Mouse (Mus musculus) liver, embryonic 11.5 days (tissue): ENCODE measurements at regions not wholly inside any gene's neighbourhood (a gene's known extent, or its start where the extent isn't known, plus 50 kb on each side); places are given as distances from the start of the nearest gene placed in this dataset.

Source experiments
- ATAC-seq: fragments of 200-750 bp; cut with Nextera tagmentation; replicated peaks from 2 replicates; pipeline ENCODE4 v1.8.0; 2017; ENCODE audit warnings: moderate number of reproducible peaks, mild to moderate bottlenecking, moderate TSS enrichment, moderate library complexity; ENCODE audit not compliant: low FRiP score
- DNase-seq: peaks from one replicate; pipeline ENCODE4 v3.0.0-alpha.2; 2017; ENCODE audit warnings: low spot score
- H3K27ac ChIP-seq: fragments of 300-500 bp; sonication (generic); 2 replicates; pipeline ENCODE4 v1.5.1; 2014; ENCODE audit warnings: mild to moderate bottlenecking, low read depth, low read length, control low read depth
- H3K27me3 ChIP-seq: fragments of 300-500 bp; sonication (generic); replicated peaks from 2 replicates; pipeline ENCODE4 v1.6.1; 2014; ENCODE audit warnings: low read length, mixed read lengths; ENCODE audit not compliant: control insufficient read depth, insufficient read depth
- H3K36me3 ChIP-seq: fragments of 300-500 bp; sonication (generic); 2 replicates; pipeline ENCODE4 v1.6.1; 2014; ENCODE audit warnings: mild to moderate bottlenecking, low read length, moderate library complexity, mixed read lengths; ENCODE audit not compliant: control insufficient read depth, insufficient read depth
- H3K4me1 ChIP-seq: fragments of 300-500 bp; sonication (generic); replicated peaks from 2 replicates; pipeline ENCODE4 v1.6.1; 2014; ENCODE audit warnings: low read length, mixed read lengths; ENCODE audit not compliant: control insufficient read depth, insufficient read depth
- H3K4me2 ChIP-seq: fragments of 300-500 bp; sonication (generic); 2 replicates; pipeline ENCODE4 v1.6.1; 2014; ENCODE audit warnings: mild to moderate bottlenecking, control low read depth, moderate library complexity
- H3K4me3 ChIP-seq: fragments of 300-500 bp; sonication (generic); 2 replicates; pipeline ENCODE4 v1.5.1; 2014; ENCODE audit warnings: low read depth, low read length, control low read depth
- H3K9ac ChIP-seq: fragments of 300-500 bp; sonication (generic); 2 replicates; pipeline ENCODE4 v1.6.1; 2014; ENCODE audit warnings: low read depth, low read length, control low read depth
- H3K9me3 ChIP-seq: fragments of 300-500 bp; sonication (generic); 2 replicates; pipeline ENCODE4 v1.6.1; 2016; ENCODE audit warnings: low read length, inconsistent platforms, mixed read lengths; ENCODE audit not compliant: control insufficient read depth
- WGBS: fragments of 180-500 bp; shearing (Covaris S2); extraction: QIAGEN DNeasy Blood & Tissue Kit; methylation state at CpG from one replicate; pipeline ENCODE4 v1.1.7; 2014; 5-methylcytosine and 5-hydroxymethylcytosine counted together

- Histone ChIP-seq H3K9ac (no peak overlapping the region), H3K36me3 (no peaks in the 10 kb centered on the region), H3K4me3 (no peak overlapping the region), H3K27ac (no peak overlapping the region), H3K4me2 (peak overlapping the region; percentile 17; the same call in 1 of the 2 replicates), H3K27me3 (peaks cover 11% of the 10 kb centered on the region), H3K9me3 (no peaks in the 10 kb centered on the region), H3K4me1 (no peaks in the 10 kb centered on the region)
- ATAC-seq = no peak
- no peak for DNase-seq
- WGBS = 37% methylated on average over 20 of the region's 20 CpGs
These were observed 152.1 kb upstream of the Agap1 start for GRCm38 (mm10) chr1:89302368-89302951.

- DNase-seq (no peak), ATAC-seq (no peak)
- WGBS = 73% methylated on average over 7 of the region's 7 CpGs
- H3K9me3 ChIP-seq = no peaks in the 10 kb centered on the region
- no peak overlapping the region for H3K27ac ChIP-seq
- peaks cover 15% of the 10 kb centered on the region for H3K27me3 ChIP-seq
- no peaks in the 10 kb centered on the region for H3K36me3 ChIP-seq
- no peaks in the 10 kb centered on the region for H3K4me1 ChIP-seq
- no peak overlapping the region for H3K9ac ChIP-seq
- no peak overlapping the region for H3K4me2 ChIP-seq
- no peak overlapping the region for H3K4me3 ChIP-seq
These were observed 149.4 kb upstream of the Agap1 start for GRCm38 (mm10) chr1:89305171-89305570.

GRCm38 (mm10) chr1:89308788-89309187 lies 145.8 kb upstream of the Agap1 start:
- Histone ChIP-seq H3K4me3 (no peak overlapping the region), H3K4me2 (no peak overlapping the region), H3K36me3 (no peaks in the 10 kb centered on the region), H3K27ac (no peak overlapping the region), H3K9me3 (no peaks in the 10 kb centered on the region), H3K4me1 (no peaks in the 10 kb centered on the region), H3K27me3 (peaks cover 8% of the 10 kb centered on the region; the same call in 1 of the 2 replicates), H3K9ac (no peak overlapping the region)
- ATAC-seq = no peak
- WGBS = 73% methylated on average over 13 of the region's 13 CpGs
- no peak for DNase-seq

- 82% methylated on average over 7 of the region's 7 CpGs for WGBS
- Histone ChIP-seq H3K27ac (no peak overlapping the region), H3K36me3 (no peaks in the 10 kb centered on the region), H3K9ac (no peak overlapping the region), H3K4me1 (no peaks in the 10 kb centered on the region), H3K9me3 (no peaks in the 10 kb centered on the region), H3K4me2 (no peak overlapping the region), H3K27me3 (peaks cover 4% of the 10 kb centered on the region; the same call in 1 of the 2 replicates), H3K4me3 (no peak overlapping the region)
- ATAC-seq (no peak), DNase-seq (no peak)
These were observed 141.5 kb upstream of the Agap1 start for GRCm38 (mm10) chr1:89313064-89313463.

DNA sequence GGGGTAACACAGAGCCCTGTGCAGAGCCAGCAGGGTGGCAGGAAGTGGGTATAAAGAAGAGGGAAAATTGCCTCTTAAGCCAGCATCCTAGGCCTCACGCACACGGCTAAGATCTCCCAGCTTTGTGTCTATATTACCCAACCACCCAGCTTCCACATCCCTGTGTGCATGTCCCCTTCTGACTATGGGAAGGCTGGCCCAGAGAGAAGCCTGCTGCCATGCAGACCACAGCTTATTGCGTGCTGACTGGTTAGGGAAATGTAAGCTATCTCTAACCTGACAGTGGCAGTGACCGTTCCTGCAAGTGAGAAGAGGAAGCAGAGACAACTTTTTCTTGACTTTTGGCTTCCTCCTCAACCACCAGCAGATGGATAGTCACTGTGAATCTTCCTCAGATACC lies 136.7 kb upstream of the Agap1 start:
- Histone ChIP-seq H3K9ac (no peak overlapping the region), H3K27ac (no peak overlapping the region), H3K9me3 (no peaks in the 10 kb centered on the region), H3K4me1 (no peaks in the 10 kb centered on the region), H3K36me3 (no peaks in the 10 kb centered on the region), H3K4me3 (no peak overlapping the region), H3K27me3 (no peaks in the 10 kb centered on the region; the same call in none of the 2 replicates), H3K4me2 (no peak overlapping the region)
- 71% methylated on average over 4 of the region's 4 CpGs for WGBS
- ATAC-seq = no peak
- DNase-seq = no peak

DNA sequence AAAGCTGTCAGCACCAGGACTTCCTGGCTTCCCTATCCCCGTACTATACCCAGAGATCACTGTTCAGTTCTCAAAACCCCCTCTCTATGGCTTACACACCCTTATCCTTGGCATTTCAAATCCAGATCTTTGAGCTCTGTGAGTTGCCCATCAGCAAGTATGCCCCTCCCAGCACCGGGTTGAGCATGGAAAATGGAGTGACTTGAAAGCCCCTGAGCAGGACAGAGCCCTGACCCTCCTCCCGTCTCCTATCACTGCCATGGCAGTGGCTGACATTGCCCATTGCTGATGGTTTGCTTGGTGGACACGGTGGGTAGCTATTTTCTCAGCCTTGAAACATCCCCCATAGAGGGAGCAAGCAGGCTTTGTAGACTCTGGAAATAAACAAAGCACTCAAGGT lies 135.9 kb upstream of the Agap1 start:
- DNase-seq (no peak), ATAC-seq (no peak)
- no peaks in the 10 kb centered on the region for H3K4me1 ChIP-seq
- H3K27ac ChIP-seq = no peak overlapping the region
- 61% methylated on average over 4 of the region's 4 CpGs for WGBS
- H3K9ac ChIP-seq = no peak overlapping the region
- no peak overlapping the region for H3K4me3 ChIP-seq
- H3K9me3 ChIP-seq = no peaks in the 10 kb centered on the region
- no peaks in the 10 kb centered on the region for H3K36me3 ChIP-seq
- no peaks in the 10 kb centered on the region; the same call in none of the 2 replicates for H3K27me3 ChIP-seq
- no peak overlapping the region for H3K4me2 ChIP-seq

DNA sequence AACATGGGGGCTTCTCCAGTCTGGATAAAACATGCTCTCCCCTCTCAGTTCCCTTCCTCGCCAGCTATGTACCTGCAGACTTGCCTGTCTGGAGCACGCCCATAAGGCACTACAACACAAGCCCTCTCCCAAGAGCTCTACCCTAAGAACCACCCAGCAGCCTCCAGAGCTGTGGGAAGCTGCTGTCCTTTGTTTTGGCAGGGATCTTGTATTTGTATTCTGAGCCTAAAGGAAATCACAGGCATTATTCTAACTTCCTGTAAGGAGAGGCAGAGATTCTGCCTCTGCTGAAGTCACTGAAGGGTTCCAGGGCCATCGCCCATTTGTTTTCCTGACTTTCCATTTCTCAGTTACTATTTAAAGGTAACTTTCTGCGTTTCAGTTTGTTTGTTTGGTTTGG lies 132.0 kb upstream of the Agap1 start:
- Histone ChIP-seq H3K4me2 (no peak overlapping the region), H3K27ac (no peak overlapping the region), H3K9me3 (no peaks in the 10 kb centered on the region), H3K9ac (no peak overlapping the region), H3K27me3 (no peaks in the 10 kb centered on the region; the same call in none of the 2 replicates), H3K4me3 (no peak overlapping the region), H3K4me1 (no peaks in the 10 kb centered on the region), H3K36me3 (no peaks in the 10 kb centered on the region)
- 49% methylated on average over 4 of the region's 4 CpGs for WGBS
- DNase-seq = no peak
- no peak for ATAC-seq

GRCm38 (mm10) chr1:89323091-89323490 lies 131.5 kb upstream of the Agap1 start:
- Histone ChIP-seq H3K4me1 (no peaks in the 10 kb centered on the region), H3K4me3 (no peak overlapping the region), H3K9ac (no peak overlapping the region), H3K27me3 (no peaks in the 10 kb centered on the region; the same call in none of the 2 replicates), H3K9me3 (no peaks in the 10 kb centered on the region), H3K36me3 (no peaks in the 10 kb centered on the region), H3K4me2 (no peak overlapping the region), H3K27ac (no peak overlapping the region)
- DNase-seq = peak; percentile 38
- ATAC-seq = no peak
- 19% methylated on average over 2 of the region's 2 CpGs for WGBS

DNA sequence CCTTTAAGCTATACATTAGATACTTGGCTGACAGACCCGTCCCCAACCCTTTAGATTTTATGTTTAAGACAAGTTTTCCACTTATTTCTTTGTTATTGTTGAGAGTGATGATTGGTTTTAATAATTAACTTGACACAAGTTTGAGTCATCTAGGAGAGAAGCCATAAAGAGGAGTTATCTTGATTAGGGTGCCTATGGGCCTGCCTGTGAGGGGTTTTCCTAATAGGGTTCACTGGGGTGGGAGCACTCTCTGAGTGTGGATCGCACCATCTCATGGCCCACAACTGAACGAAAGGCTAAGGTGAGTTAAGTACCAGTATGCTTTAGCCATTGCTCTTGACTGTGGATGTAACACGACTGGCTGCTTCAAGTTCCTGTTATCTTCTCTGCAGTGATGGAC lies 123.3 kb upstream of the Agap1 start:
- Histone ChIP-seq H3K4me1 (no peaks in the 10 kb centered on the region), H3K4me2 (no peak overlapping the region), H3K27ac (no peak overlapping the region), H3K9me3 (no peaks in the 10 kb centered on the region), H3K27me3 (no peaks in the 10 kb centered on the region), H3K36me3 (no peaks in the 10 kb centered on the region), H3K4me3 (no peak overlapping the region), H3K9ac (no peak overlapping the region)
- DNase-seq (no peak), ATAC-seq (no peak)
- 80% methylated on average over 4 of the region's 4 CpGs for WGBS
